Mouse (Mus musculus) hindbrain, embryonic 11.5 days (tissue): ENCODE measurements around the gene Timmdc1. TPM values are rescaled to one million over a fixed set of nuclear protein-coding genes. Genes with fewer than 3 reads are reported as not detected.

Experiments used
- ATAC-seq: fragments of 200-750 bp; cut with Nextera tagmentation; 2 replicates; pipeline ENCODE4 v1.8.0; 2017; ENCODE audit warnings: mild to moderate bottlenecking, moderate TSS enrichment, moderate library complexity; ENCODE audit not compliant: low FRiP score
- DNase-seq: peaks from one replicate; pipeline ENCODE4 v3.0.0-alpha.2; 2015; ENCODE audit warnings: low spot score
- H3K27ac ChIP-seq: fragments of 300-500 bp; sonication (generic); 2 replicates; pipeline ENCODE4 v1.5.1; 2014; ENCODE audit warnings: mild to moderate bottlenecking, low read depth, low read length
- H3K27me3 ChIP-seq: fragments of 300-500 bp; sonication (generic); 2 replicates; pipeline ENCODE4 v1.6.1; 2014; ENCODE audit warnings: mild to moderate bottlenecking, low read length, moderate library complexity, mixed read lengths; ENCODE audit not compliant: control insufficient read depth, insufficient read depth
- H3K36me3 ChIP-seq: fragments of 300-500 bp; sonication (generic); 2 replicates; pipeline ENCODE4 v1.6.1; 2014; ENCODE audit warnings: mild to moderate bottlenecking, low read length, moderate library complexity, mixed read lengths; ENCODE audit not compliant: control insufficient read depth, insufficient read depth
- H3K4me1 ChIP-seq: fragments of 300-500 bp; sonication (generic); replicated peaks from 2 replicates; pipeline ENCODE4 v1.6.1; 2014; ENCODE audit warnings: low read length, mixed read lengths; ENCODE audit not compliant: control insufficient read depth, insufficient read depth
- H3K4me2 ChIP-seq: fragments of 300-500 bp; sonication (generic); replicated peaks from 2 replicates; pipeline ENCODE4 v1.6.1; 2014; ENCODE audit warnings: mild to moderate bottlenecking, low read depth, low read length
- H3K4me3 ChIP-seq: fragments of 300-500 bp; sonication (generic); 2 replicates; pipeline ENCODE4 v1.5.1; 2014; ENCODE audit warnings: low read depth, low read length
- H3K9ac ChIP-seq: fragments of 300-500 bp; sonication (generic); 2 replicates; pipeline ENCODE4 v1.6.1; 2014; ENCODE audit warnings: low read depth, low read length
- H3K9me3 ChIP-seq: fragments of 300-500 bp; sonication (generic); 2 replicates; pipeline ENCODE4 v1.6.1; 2016; ENCODE audit warnings: low read length; ENCODE audit not compliant: control insufficient read depth
- WGBS: fragments of 180-500 bp; shearing (Covaris S2); extraction: QIAGEN DNeasy Blood & Tissue Kit; methylation state at CpG from one replicate; pipeline ENCODE4 v1.1.7; 2014; 5-methylcytosine and 5-hydroxymethylcytosine counted together
- polyA plus RNA-seq: library from polyadenylated mRNA; unstranded; fragments of >200 nt; fragmentation: Nextera tagmentation; extraction: Ambion mirVana; gene quantifications from 2 replicates; pipeline ENCODE4 v1.2.1, GENCODE M21; 2014

Timmdc1 gene
- polyA plus RNA-seq, 1 experiment from 2014 or later, result 35.6 TPM

GRCm38 (mm10) chr16:38471697-38472506 is 50.6 kb downstream of the Timmdc1 start:
- H3K4me1 ChIP-seq, result no peaks in the 10 kb centered on the region
- H3K9me3 ChIP-seq, result no peaks in the 10 kb centered on the region
- H3K4me3 ChIP-seq, result no peak overlapping the region
- H3K9ac ChIP-seq, result no peak overlapping the region
- H3K4me2 ChIP-seq, result no peak overlapping the region
- no peaks in the 10 kb centered on the region for H3K27me3 ChIP-seq
- H3K36me3 ChIP-seq, result no peaks in the 10 kb centered on the region
- 0 out of 2 replicates have a peak, but pooled peaks have one; percentile 43 for ATAC-seq
- WGBS, result 68% methylated on average over 11 of the region's 11 CpGs
- peak; percentile 51 for DNase-seq
- no peak overlapping the region for H3K27ac ChIP-seq

GRCm38 (mm10) chr16:38469437-38469836 is 53.0 kb downstream of the Timmdc1 start:
- Histone ChIP-seq H3K4me1 (no peaks in the 10 kb centered on the region), H3K4me2 (no peak overlapping the region), H3K27me3 (no peaks in the 10 kb centered on the region), H3K36me3 (no peaks in the 10 kb centered on the region), H3K27ac (no peak overlapping the region), H3K9ac (no peak overlapping the region), H3K9me3 (no peaks in the 10 kb centered on the region), H3K4me3 (no peak overlapping the region)
- DNase-seq, result no peak
- WGBS, result 72% methylated on average over 8 of the region's 8 CpGs
- no peak for ATAC-seq

GRCm38 (mm10) chr16:38468706-38469018 is 53.8 kb downstream of the Timmdc1 start:
- H3K9ac ChIP-seq, result no peak overlapping the region
- H3K27ac ChIP-seq, result no peak overlapping the region
- DNase-seq (no peak), ATAC-seq (no peak)
- H3K4me3 ChIP-seq, result no peak overlapping the region
- 37% methylated on average over 3 of the region's 3 CpGs for WGBS
- H3K4me1 ChIP-seq, result no peaks in the 10 kb centered on the region
- no peak overlapping the region for H3K4me2 ChIP-seq
- no peaks in the 10 kb centered on the region for H3K36me3 ChIP-seq
- no peaks in the 10 kb centered on the region for H3K9me3 ChIP-seq
- no peaks in the 10 kb centered on the region for H3K27me3 ChIP-seq

GRCm38 (mm10) chr16:38467917-38468705 is 54.4 kb downstream of the Timmdc1 start:
- H3K4me1 ChIP-seq, result no peaks in the 10 kb centered on the region
- H3K9me3 ChIP-seq, result no peaks in the 10 kb centered on the region
- 83% methylated on average over 8 of the region's 8 CpGs for WGBS
- H3K4me3 ChIP-seq, result no peak overlapping the region
- H3K36me3 ChIP-seq, result no peaks in the 10 kb centered on the region
- no peak overlapping the region for H3K9ac ChIP-seq
- H3K27me3 ChIP-seq, result no peaks in the 10 kb centered on the region
- H3K27ac ChIP-seq, result no peak overlapping the region
- DNase-seq (no peak), ATAC-seq (no peak)
- H3K4me2 ChIP-seq, result no peak overlapping the region

- Histone ChIP-seq H3K4me1 (no peaks in the 10 kb centered on the region), H3K4me3 (no peak overlapping the region), H3K9me3 (no peaks in the 10 kb centered on the region), H3K27me3 (no peaks in the 10 kb centered on the region), H3K27ac (no peak overlapping the region), H3K4me2 (no peak overlapping the region), H3K9ac (no peak overlapping the region), H3K36me3 (no peaks in the 10 kb centered on the region)
- DNase-seq (no peak), ATAC-seq (no peak)
- 93% methylated on average over 13 of the region's 13 CpGs for WGBS
Observed at GRCm38 (mm10) chr16:38467091-38467916, 55.2 kb downstream of the Timmdc1 start.

GRCm38 (mm10) chr16:38466089-38466488 is 56.4 kb downstream of the Timmdc1 start:
- Histone ChIP-seq H3K36me3 (no peaks in the 10 kb centered on the region), H3K27me3 (no peaks in the 10 kb centered on the region), H3K27ac (no peak overlapping the region), H3K4me2 (no peak overlapping the region), H3K9me3 (no peaks in the 10 kb centered on the region), H3K4me1 (no peaks in the 10 kb centered on the region), H3K9ac (no peak overlapping the region), H3K4me3 (no peak overlapping the region)
- ATAC-seq, result no peak
- WGBS, result 81% methylated on average over 4 of the region's 4 CpGs
- no peak for DNase-seq

- no peak overlapping the region for H3K4me3 ChIP-seq
- no peak overlapping the region for H3K4me2 ChIP-seq
- DNase-seq (no peak), ATAC-seq (no peak)
- H3K9me3 ChIP-seq, result no peaks in the 10 kb centered on the region
- no peak overlapping the region for H3K27ac ChIP-seq
- WGBS, result 87% methylated on average over 5 of the region's 5 CpGs
- H3K4me1 ChIP-seq, result no peaks in the 10 kb centered on the region
- no peaks in the 10 kb centered on the region for H3K27me3 ChIP-seq
- no peaks in the 10 kb centered on the region for H3K36me3 ChIP-seq
- no peak overlapping the region for H3K9ac ChIP-seq
Observed at GRCm38 (mm10) chr16:38463305-38463704, 59.2 kb downstream of the Timmdc1 start.

GRCm38 (mm10) chr16:38462161-38462560 is 60.3 kb downstream of the Timmdc1 start:
- Histone ChIP-seq H3K4me3 (no peak overlapping the region), H3K9ac (no peak overlapping the region), H3K27me3 (no peaks in the 10 kb centered on the region), H3K4me2 (no peak overlapping the region), H3K36me3 (no peaks in the 10 kb centered on the region), H3K27ac (no peak overlapping the region), H3K4me1 (no peaks in the 10 kb centered on the region), H3K9me3 (no peaks in the 10 kb centered on the region)
- DNase-seq (no peak), ATAC-seq (no peak)
- WGBS, result 85% methylated on average over 7 of the region's 7 CpGs
